Comparison of ENCODE assay signal across 15 mouse cellular contexts in genomic region chr4:7960335-7960734, GRCm38 (mm10).
"Had no signal": no experiment of that assay in that cellular context is flagged by ENCODE, and none has a peak within 500 bp of the region (broad histone marks: within the 10 kb centered on the region; RNA-seq: fewer than 3 reads in every experiment).

No protein-coding gene starts in this region.

- DNase-seq: lung, adult 18-20 months; lung, embryonic 14.5 days; lung, postnatal 10 days; lung, postnatal 4 days; midbrain, embryonic 14.5 days; right cerebral cortex, postnatal 14 days; thymus, adult 18-20 months; thymus, postnatal 14 days; thymus, postnatal 36 days had no signal

- H3K27me3 ChIP-seq: midbrain, embryonic 12.5 days; neural tube, embryonic 13.5 days; neural tube, embryonic 15.5 days had no signal

- ATAC-seq: midbrain, embryonic 16.5 days had no signal

- H3K9ac ChIP-seq: lung, embryonic 14.5 days; midbrain, embryonic 12.5 days; neural tube, embryonic 13.5 days; neural tube, embryonic 15.5 days had no signal

- H3K36me3 ChIP-seq: midbrain, embryonic 10.5 days; midbrain, embryonic 12.5 days; neural tube, embryonic 13.5 days; neural tube, embryonic 15.5 days had no signal

- H3K9me3 ChIP-seq: midbrain, embryonic 10.5 days; midbrain, embryonic 12.5 days; neural tube, embryonic 13.5 days; neural tube, embryonic 15.5 days had no signal

- H3K27ac ChIP-seq: midbrain, embryonic 10.5 days; midbrain, embryonic 12.5 days; neural tube, embryonic 13.5 days; neural tube, embryonic 15.5 days had no signal

- H3K4me3 ChIP-seq: midbrain, embryonic 10.5 days; midbrain, embryonic 12.5 days; myocyte; neural tube, embryonic 13.5 days; neural tube, embryonic 15.5 days had no signal

- H3K4me2 ChIP-seq: lung, embryonic 14.5 days; midbrain, embryonic 12.5 days; neural tube, embryonic 13.5 days; neural tube, embryonic 15.5 days had no signal

- H3K4me1 ChIP-seq: midbrain, embryonic 10.5 days; midbrain, embryonic 12.5 days; neural tube, embryonic 13.5 days; neural tube, embryonic 15.5 days had no signal
